Mouse (Mus musculus) lung, postnatal 0 days (tissue): ENCODE results near the gene Ppp2r5e. TPM values are rescaled to one million over a fixed set of nuclear protein-coding genes. Genes with fewer than 3 reads are reported as not detected.
A peak's percentile ranks its signal among the peaks of the same experiment; 100 is the strongest.

ENCODE experiments used
- ATAC-seq: fragments of 200-750 bp; cut with Nextera tagmentation; 2 replicates; pipeline ENCODE4 v1.8.0; 2017; ENCODE audit warnings: moderate library complexity
- DNase-seq: peaks from one replicate; pipeline ENCODE4 v3.0.0-alpha.2; 2016; ENCODE audit warnings: low spot score
- H3K27ac ChIP-seq: fragments of 300-500 bp; sonication (generic); 2 replicates; pipeline ENCODE4 v1.5.1; 2014; ENCODE audit warnings: antibody characterized with exemption, mild to moderate bottlenecking, low read length, mixed read lengths
- H3K27me3 ChIP-seq: fragments of 300-500 bp; sonication (generic); replicated peaks from 2 replicates; pipeline ENCODE4 v1.6.1; 2014; ENCODE audit warnings: low read length, mixed read lengths; ENCODE audit not compliant: insufficient read depth
- H3K36me3 ChIP-seq: fragments of 300-500 bp; sonication (generic); 2 replicates; pipeline ENCODE4 v1.6.1; 2014; ENCODE audit warnings: low read length, mixed read lengths; ENCODE audit not compliant: insufficient read depth
- H3K4me1 ChIP-seq: fragments of 300-500 bp; sonication (generic); 2 replicates; pipeline ENCODE4 v1.6.1; 2014; ENCODE audit warnings: antibody characterized with exemption, low read depth, low read length, mixed read lengths; ENCODE audit not compliant: insufficient read depth
- H3K4me2 ChIP-seq: fragments of 300-500 bp; sonication (generic); replicated peaks from 2 replicates; pipeline ENCODE4 v1.6.1; 2014; ENCODE audit warnings: low read depth, mild to moderate bottlenecking, low read length, moderate library complexity, mixed read lengths
- H3K4me3 ChIP-seq: fragments of 300-500 bp; sonication (generic); 2 replicates; pipeline ENCODE4 v1.5.1; 2014; ENCODE audit warnings: low read depth, low read length
- H3K9ac ChIP-seq: fragments of 300-500 bp; sonication (generic); replicated peaks from 2 replicates; pipeline ENCODE4 v1.6.1; 2014; ENCODE audit warnings: low read depth, mild to moderate bottlenecking
- H3K9me3 ChIP-seq: fragments of 300-500 bp; sonication (generic); 2 replicates; pipeline ENCODE4 v1.6.1; 2016; ENCODE audit warnings: low read length, mixed read lengths
- CTCF ChIP-seq: IDR thresholded peaks from 2 replicates; pipeline ENCODE4 v1.5.1; 2016; ENCODE audit warnings: antibody characterized with exemption, mild to moderate bottlenecking
- EP300 ChIP-seq: IDR thresholded peaks from 2 replicates; pipeline ENCODE4 v1.6.1; 2016; ENCODE audit warnings: antibody characterized with exemption, mild to moderate bottlenecking, control low read depth
- WGBS: fragments of 180-500 bp; shearing (Covaris S2); extraction: QIAGEN DNeasy Blood & Tissue Kit; methylation state at CpG from one replicate; pipeline ENCODE4 v1.1.7; 2014; 5-methylcytosine and 5-hydroxymethylcytosine counted together
- polyA plus RNA-seq: library from polyadenylated mRNA; unstranded; fragments of >200 nt; fragmentation: Nextera tagmentation; extraction: Ambion mirVana; gene quantifications from 2 replicates; pipeline ENCODE4 v1.2.1, GENCODE M21; 2015

Ppp2r5e gene
- polyA plus RNA-seq, 1 experiment from 2014 or later = 13.3 TPM

DNA sequence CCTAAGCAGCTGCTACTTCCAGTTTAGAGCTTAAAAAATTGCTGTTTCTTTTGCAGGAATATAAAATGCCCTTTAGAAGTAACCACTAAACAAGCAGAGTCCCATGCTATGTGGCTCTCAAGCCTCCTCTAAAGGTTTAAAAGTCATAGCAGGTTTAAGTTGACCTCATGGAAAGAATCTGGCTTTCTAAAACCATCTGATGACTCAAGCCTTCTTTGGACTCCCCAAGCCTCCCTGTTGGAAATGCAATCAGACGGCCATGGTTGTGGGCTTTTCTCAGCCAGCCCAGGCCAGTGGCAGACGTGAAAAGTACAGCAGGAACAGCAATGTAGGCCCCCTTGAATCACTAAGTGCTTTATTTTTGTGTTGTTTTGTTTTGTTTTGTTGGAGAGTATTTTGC lies 51.4 kb downstream of the Ppp2r5e start:
- WGBS = 72% methylated on average over 2 of the region's 2 CpGs
- Histone ChIP-seq H3K36me3 (no peaks in the 10 kb centered on the region), H3K9ac (no peak overlapping the region), H3K4me2 (no peak overlapping the region), H3K4me1 (no peaks in the 10 kb centered on the region; the same call in 1 of the 2 replicates), H3K4me3 (no peak overlapping the region), H3K9me3 (no peaks in the 10 kb centered on the region), H3K27me3 (no peaks in the 10 kb centered on the region), H3K27ac (no peak overlapping the region)
- ATAC-seq = no peak
- TF ChIP-seq CTCF (no peak), EP300 (no peak)
- no peak for DNase-seq

DNA sequence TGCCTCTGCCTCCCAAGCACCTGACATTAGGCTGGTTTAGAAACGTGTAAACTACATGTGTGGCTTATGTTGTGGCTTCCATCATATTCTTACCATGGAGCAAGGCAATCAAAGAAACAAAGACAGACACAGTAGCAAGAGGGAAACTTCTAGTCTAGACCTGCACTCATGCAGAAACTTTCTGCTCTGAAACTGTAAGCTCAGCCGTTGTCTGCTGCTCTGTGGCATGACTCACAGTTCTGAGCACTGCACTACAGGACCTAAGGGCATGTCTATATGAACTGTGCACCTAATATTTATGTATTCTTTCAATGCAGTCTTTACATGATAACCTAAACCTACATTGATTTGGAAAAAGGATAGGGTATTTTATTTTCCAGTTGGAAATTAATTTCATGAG lies 51.8 kb downstream of the Ppp2r5e start:
- H3K36me3 ChIP-seq = no peaks in the 10 kb centered on the region
- no peaks in the 10 kb centered on the region for H3K9me3 ChIP-seq
- no peak overlapping the region for H3K4me3 ChIP-seq
- H3K27me3 ChIP-seq = no peaks in the 10 kb centered on the region
- DNase-seq (no peak), ATAC-seq (no peak)
- WGBS = 63% methylated on average over 2 of the region's 2 CpGs
- H3K9ac ChIP-seq = no peak overlapping the region
- H3K27ac ChIP-seq = no peak overlapping the region
- TF ChIP-seq EP300 (no peak), CTCF (no peak)
- no peaks in the 10 kb centered on the region for H3K4me1 ChIP-seq
- no peak overlapping the region for H3K4me2 ChIP-seq

DNA sequence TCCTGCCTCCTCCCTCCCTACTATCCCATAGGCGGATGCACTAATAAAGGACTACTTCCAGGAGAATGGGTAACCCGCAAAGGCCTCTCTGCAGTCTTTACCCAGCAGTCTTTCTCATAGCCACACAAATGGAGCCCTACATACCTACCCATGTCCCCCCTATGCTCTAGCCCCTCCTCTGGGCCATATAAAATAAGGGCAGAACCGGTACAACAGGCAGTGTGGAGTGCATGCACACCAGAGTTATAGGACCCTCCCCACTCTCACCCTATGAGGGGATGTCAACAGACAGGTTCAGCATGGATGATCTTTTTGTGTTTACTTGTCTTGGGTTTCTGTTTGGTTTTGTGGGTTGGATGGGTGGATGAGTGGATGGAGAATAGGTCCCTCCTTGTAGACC lies 52.7 kb downstream of the Ppp2r5e start:
- WGBS = 67% methylated on average over 3 of the region's 3 CpGs
- TF ChIP-seq CTCF (no peak), EP300 (no peak)
- DNase-seq (no peak), ATAC-seq (no peak)
- H3K4me1 ChIP-seq = no peaks in the 10 kb centered on the region
- no peaks in the 10 kb centered on the region for H3K27me3 ChIP-seq
- H3K4me2 ChIP-seq = no peak overlapping the region
- H3K9me3 ChIP-seq = no peaks in the 10 kb centered on the region
- no peak overlapping the region for H3K27ac ChIP-seq
- no peak overlapping the region for H3K9ac ChIP-seq
- H3K36me3 ChIP-seq = no peaks in the 10 kb centered on the region
- H3K4me3 ChIP-seq = no peak overlapping the region

DNA sequence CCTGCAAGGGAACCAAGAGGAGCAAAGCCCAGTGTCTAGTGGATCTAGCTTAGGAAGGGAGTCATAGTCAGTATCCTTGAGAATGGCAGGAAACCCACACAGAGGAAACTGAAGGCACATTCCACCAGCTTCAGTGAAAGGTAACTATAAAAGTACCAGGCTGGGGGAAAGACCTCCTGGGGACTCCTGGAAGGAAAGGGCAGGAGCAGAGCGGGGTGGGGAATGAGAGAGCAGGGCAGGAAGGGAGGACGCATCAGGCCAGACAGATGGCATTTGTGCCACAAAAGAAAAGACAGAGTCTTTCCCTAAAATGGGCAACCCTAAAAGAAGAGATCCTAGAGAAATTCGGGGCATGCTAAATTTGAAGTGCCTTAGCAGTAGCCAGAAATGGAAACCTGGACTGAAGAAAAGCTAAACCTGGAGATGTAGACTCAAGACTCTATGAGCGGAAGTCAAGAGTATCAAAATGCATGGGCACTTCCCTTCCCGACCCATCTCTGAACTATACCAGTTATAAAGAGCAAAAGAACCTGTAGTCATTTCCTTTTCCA lies 55.3 kb downstream of the Ppp2r5e start:
- no peak for DNase-seq
- H3K4me1 ChIP-seq = no peaks in the 10 kb centered on the region; the same call in 1 of the 2 replicates
- H3K4me2 ChIP-seq = no peak overlapping the region
- 70% methylated on average over 5 of the region's 5 CpGs for WGBS
- no peak for TF ChIP-seq CTCF
- no peak for TF ChIP-seq EP300
- no peaks in the 10 kb centered on the region for H3K9me3 ChIP-seq
- no peak overlapping the region for H3K4me3 ChIP-seq
- no peak overlapping the region for H3K27ac ChIP-seq
- no peaks in the 10 kb centered on the region for H3K36me3 ChIP-seq
- no peak for ATAC-seq
- no peak overlapping the region for H3K9ac ChIP-seq
- H3K27me3 ChIP-seq = no peaks in the 10 kb centered on the region

DNA sequence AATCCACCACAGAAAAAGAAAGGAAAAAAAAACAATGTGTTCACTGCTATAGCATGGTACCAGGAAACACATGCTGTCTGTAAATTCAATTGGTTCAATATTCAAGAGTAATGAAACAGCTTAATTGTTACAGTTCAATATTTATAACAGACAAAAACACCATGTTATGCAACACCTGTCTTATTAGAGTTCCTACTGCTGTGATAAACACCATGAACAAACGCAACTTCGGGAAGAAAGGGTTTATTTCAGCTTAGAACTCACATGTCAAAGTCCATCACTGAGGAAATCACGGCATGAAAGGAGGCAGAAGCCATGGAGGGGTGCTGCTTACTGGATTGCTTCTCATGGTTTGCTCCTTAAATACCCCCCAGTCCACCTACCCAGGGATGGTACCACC lies 56.8 kb downstream of the Ppp2r5e start:
- Histone ChIP-seq H3K27ac (no peak overlapping the region), H3K36me3 (no peaks in the 10 kb centered on the region), H3K27me3 (no peaks in the 10 kb centered on the region), H3K4me3 (no peak overlapping the region), H3K4me1 (no peaks in the 10 kb centered on the region; the same call in 1 of the 2 replicates), H3K9me3 (no peaks in the 10 kb centered on the region), H3K4me2 (no peak overlapping the region), H3K9ac (no peak overlapping the region)
- TF ChIP-seq CTCF (no peak), EP300 (no peak)
- no peak for ATAC-seq
- 78% methylated on average over 3 of the region's 3 CpGs for WGBS
- DNase-seq = no peak

DNA sequence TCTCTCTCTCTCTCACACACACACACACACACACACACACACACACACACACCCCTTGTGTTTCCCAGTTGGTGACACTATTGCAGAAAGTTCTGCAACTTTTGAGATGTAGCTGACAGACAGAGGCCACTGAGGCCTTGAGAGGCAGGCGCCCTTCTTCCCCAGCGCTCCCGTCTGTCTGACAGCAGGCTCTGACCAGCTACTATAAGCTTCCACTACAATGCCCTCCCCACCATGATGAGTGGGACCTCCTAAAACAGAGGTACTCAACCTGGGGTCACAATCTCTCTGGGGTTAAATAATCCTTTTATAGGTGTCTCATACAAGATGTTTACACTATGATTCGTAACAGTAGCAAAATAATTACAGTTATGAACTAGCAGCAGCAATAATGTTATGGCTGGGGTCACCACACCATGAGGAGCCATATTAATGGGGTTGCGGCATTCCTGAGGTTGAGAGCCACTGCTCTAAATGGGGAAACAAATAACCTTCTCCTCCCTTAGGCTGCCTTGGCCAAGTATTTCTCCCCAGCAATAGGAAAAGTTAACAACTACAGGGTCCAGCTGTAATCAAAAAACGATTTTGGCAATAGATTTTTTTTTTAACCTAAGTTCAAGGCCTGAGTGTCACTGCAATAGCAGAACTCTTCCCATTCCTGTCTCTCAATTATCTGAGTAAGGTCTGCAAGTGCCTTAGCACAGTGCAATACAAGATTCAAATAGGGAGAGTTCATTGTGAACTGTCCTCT lies 58.2 kb downstream of the Ppp2r5e start:
- TF ChIP-seq CTCF (no peak), EP300 (no peak)
- DNase-seq (peak; percentile 45), ATAC-seq (no peak)
- Histone ChIP-seq H3K9ac (no peak overlapping the region), H3K36me3 (no peaks in the 10 kb centered on the region), H3K4me3 (no peak overlapping the region), H3K4me2 (no peak overlapping the region), H3K27me3 (no peaks in the 10 kb centered on the region), H3K27ac (no peak overlapping the region), H3K4me1 (no peaks in the 10 kb centered on the region; the same call in 1 of the 2 replicates), H3K9me3 (no peaks in the 10 kb centered on the region)
- WGBS = 63% methylated on average over 6 of the region's 6 CpGs
